Mouse (Mus musculus) cerebellum, adult 2 months (tissue): ENCODE measurements around the gene Slc39a11. TPM values are rescaled to one million over a fixed set of nuclear protein-coding genes. Genes with fewer than 3 reads are reported as not detected.

Experiments
- DNase-seq, 2 experiments: peaks; one replicate each; pipeline ENCODE4 v3.0.0; 2021
- H3K27ac ChIP-seq: fragments of 200-500 bp; 2 replicates; pipeline ENCODE4 v1.5.1; 2012; ENCODE audit warnings: low read length, control low read depth, inconsistent platforms; ENCODE audit not compliant: insufficient read depth
- H3K27me3 ChIP-seq: fragments of 200-500 bp; 2 replicates; pipeline ENCODE4 v1.6.1; 2012; ENCODE audit warnings: inconsistent platforms, mild to moderate bottlenecking, low read length, moderate library complexity; ENCODE audit not compliant: control insufficient read depth, insufficient read depth
- H3K4me1 ChIP-seq: fragments of 200-500 bp; 2 replicates; pipeline ENCODE4 v1.6.1; 2011; ENCODE audit warnings: low read length; ENCODE audit not compliant: control insufficient read depth, insufficient read depth
- H3K4me3 ChIP-seq: fragments of 200-500 bp; replicated peaks from 2 replicates; pipeline ENCODE3; 2011; ENCODE audit warnings: mild to moderate bottlenecking, low read depth, low read length, control low read depth; ENCODE audit not compliant: insufficient read depth
- CTCF ChIP-seq: fragments of 200-500 bp; IDR thresholded peaks from 2 replicates; pipeline ENCODE4 v1.5.1; 2011; ENCODE audit warnings: low read depth, mild to moderate bottlenecking, control low read depth, low read length, moderate library complexity, borderline replicate concordance; ENCODE audit not compliant: insufficient read depth
- POLR2A ChIP-seq: fragments of 200-500 bp; IDR thresholded peaks from 2 replicates; pipeline ENCODE4 v1.6.1; 2011; ENCODE audit warnings: low read length, control low read depth, borderline replicate concordance; ENCODE audit not compliant: insufficient read depth
- WGBS: fragments of 180-500 bp; shearing (Covaris S2); methylation state at CpG from one replicate; pipeline ENCODE4 v1.1.7; 2018; 5-methylcytosine and 5-hydroxymethylcytosine counted together
- polyA plus RNA-seq: library from polyadenylated mRNA; depleted of rRNA; stranded (reverse); fragments of >200 nt; gene quantifications from 2 replicates; pipeline ENCODE4 v1.2.3, GENCODE M21; 2012

The Slc39a11 gene
- polyA plus RNA-seq, 1 experiment = 14.1 TPM

DNA sequence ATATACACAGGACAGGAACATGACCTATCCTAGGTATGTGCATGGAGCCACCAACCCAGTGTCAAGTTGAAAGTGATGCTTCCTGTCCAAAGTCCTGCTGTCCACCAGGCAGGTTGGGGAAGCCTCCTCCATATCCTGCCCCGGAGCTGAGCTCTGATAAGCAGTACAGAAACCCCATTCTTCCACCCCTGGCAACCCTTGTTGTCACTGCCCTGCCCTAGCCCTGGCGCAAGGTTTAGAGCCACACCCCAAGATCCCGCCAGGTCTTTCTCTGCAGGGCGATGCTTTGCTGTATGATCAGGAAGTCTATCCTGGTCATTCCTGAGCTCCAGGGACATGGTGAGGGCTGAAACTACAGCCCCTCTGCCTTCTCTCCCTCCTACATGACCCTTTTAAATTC lies 396.7 kb downstream of the Slc39a11 start:
- no peak overlapping the region for H3K27ac ChIP-seq
- H3K27me3 ChIP-seq = no peaks in the 10 kb centered on the region
- no peaks in the 10 kb centered on the region for H3K4me1 ChIP-seq
- WGBS = 96% methylated on average over 4 of the region's 4 CpGs
- no peak overlapping the region for H3K4me3 ChIP-seq
- no peak for DNase-seq
- TF ChIP-seq CTCF (no peak), POLR2A (no peak)

DNA sequence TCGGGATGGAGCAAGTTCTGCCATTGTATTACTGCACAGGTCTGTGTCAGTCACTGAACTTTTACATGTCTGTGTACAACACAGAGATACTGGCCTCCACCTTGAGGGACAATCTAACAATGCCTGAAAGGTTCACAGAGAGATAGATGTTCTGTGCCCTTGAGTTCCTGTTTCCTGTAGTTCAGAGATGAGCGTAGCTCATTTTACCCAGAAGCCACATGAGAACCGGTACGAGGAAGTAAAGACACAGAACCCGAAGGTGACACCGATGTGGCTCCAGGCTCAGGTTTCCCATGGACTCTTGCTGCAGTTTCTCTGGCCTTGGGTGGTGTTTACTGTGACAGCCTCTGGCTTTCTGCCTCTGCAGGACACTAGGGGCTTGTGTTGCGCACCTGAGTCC lies 398.7 kb downstream of the Slc39a11 start:
- Histone ChIP-seq H3K4me1 (no peaks in the 10 kb centered on the region), H3K27ac (no peak overlapping the region), H3K27me3 (no peaks in the 10 kb centered on the region), H3K4me3 (no peak overlapping the region)
- TF ChIP-seq CTCF = no peak
- TF ChIP-seq POLR2A = no peak
- DNase-seq = no peak
- WGBS = 97% methylated on average over 7 of the region's 7 CpGs

DNA sequence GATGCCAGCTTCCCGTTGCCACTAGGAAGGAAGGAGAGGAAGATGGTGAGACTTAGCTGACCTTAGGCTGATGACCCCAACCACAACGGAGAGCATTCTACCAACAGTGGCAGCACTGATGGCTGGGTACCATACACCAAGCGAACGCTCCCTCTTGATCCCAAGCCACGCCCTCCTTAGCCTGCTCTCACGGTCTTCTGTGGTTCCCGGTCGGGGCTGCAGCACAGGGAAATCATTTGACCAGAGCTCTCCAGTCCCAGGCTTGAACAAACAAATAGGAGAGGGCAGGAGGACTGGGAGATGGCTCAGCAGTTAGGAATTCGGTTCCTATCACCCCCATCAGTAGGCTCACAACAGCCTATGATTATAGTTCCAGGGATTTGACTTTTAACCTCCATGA lies 403.4 kb downstream of the Slc39a11 start:
- H3K4me3 ChIP-seq = no peak overlapping the region
- H3K4me1 ChIP-seq = no peaks in the 10 kb centered on the region
- H3K27me3 ChIP-seq = no peaks in the 10 kb centered on the region
- 92% methylated on average over 9 of the region's 9 CpGs for WGBS
- no peak for TF ChIP-seq CTCF
- TF ChIP-seq POLR2A = no peak
- H3K27ac ChIP-seq = no peak overlapping the region
- DNase-seq = no peak

DNA sequence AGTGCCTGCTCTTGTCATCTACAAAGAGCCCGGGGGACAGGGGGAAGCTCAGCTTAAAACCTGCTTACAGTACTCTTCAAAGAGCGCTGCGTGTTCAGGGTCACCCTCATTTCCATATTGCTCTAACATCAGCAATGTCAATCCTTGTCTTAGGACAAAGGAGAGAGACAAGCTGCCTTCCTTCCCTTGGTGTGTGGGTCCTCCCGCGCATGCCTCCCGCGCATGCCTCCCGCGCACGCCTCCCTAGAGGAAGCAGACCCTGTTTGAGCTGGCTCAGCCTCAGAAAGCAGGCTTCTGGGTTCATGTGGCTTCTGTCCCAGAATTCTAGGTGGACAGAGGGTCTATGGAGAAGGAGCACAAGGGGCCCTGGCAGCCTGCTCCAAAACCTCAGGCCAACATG lies 404.2 kb downstream of the Slc39a11 start:
- Histone ChIP-seq H3K27me3 (no peaks in the 10 kb centered on the region), H3K4me1 (no peaks in the 10 kb centered on the region), H3K27ac (no peak overlapping the region), H3K4me3 (no peak overlapping the region)
- DNase-seq = no peak
- 58% methylated on average over 10 of the region's 10 CpGs for WGBS
- TF ChIP-seq CTCF (no peak), POLR2A (no peak)

DNA sequence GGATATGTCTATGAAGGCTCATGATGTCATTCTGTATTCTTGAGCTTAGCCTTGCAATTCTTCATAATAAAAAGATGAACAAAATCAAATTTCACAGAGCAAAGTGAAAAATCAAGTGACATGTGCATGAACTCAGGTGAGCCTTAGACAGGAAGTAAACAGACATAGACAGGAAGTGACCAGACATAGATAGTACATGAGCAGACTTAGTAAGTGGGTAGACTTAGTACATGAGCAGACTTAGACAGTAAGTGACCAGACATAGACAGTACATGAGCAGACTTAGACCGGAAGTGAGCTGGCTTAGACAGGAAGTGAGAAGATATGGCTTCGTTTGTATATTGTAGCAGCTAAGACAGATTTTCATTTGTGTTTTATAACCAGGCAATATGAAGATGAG lies 415.4 kb downstream of the Slc39a11 start:
- DNase-seq = no peak

DNA sequence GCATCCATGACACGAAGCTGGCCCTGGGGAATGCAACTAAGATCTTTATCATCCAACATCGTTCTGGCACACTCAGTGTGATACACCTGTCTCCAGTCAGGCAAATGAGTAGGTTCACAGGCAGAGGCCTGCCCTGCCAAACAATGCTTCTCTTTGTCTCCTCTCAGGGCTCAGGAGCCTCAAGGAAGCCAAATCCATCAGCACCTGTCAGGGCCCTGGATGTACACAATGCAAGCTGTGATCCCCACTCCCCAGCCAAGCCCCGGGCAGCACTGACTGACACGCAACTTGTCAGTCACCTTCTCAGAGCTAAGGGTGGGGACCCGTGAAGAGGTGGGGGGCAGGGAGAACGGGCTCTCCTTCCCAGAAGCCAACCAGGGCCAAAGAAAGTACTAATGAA lies 417.8 kb downstream of the Slc39a11 start:
- Histone ChIP-seq H3K27me3 (no peaks in the 10 kb centered on the region), H3K4me1 (no peaks in the 10 kb centered on the region), H3K4me3 (no peak overlapping the region), H3K27ac (no peak overlapping the region)
- no peak for DNase-seq
- TF ChIP-seq CTCF (no peak), POLR2A (no peak)
- 34% methylated on average over 6 of the region's 6 CpGs for WGBS

More for the DNA sequence above, 415.4 kb downstream of the Slc39a11 start:
- WGBS = 84% methylated on average over 2 of the region's 2 CpGs
- Histone ChIP-seq H3K27me3 (no peaks in the 10 kb centered on the region), H3K4me1 (no peaks in the 10 kb centered on the region), H3K27ac (no peak overlapping the region), H3K4me3 (no peak overlapping the region)
- TF ChIP-seq CTCF (no peak), POLR2A (no peak)

DNA sequence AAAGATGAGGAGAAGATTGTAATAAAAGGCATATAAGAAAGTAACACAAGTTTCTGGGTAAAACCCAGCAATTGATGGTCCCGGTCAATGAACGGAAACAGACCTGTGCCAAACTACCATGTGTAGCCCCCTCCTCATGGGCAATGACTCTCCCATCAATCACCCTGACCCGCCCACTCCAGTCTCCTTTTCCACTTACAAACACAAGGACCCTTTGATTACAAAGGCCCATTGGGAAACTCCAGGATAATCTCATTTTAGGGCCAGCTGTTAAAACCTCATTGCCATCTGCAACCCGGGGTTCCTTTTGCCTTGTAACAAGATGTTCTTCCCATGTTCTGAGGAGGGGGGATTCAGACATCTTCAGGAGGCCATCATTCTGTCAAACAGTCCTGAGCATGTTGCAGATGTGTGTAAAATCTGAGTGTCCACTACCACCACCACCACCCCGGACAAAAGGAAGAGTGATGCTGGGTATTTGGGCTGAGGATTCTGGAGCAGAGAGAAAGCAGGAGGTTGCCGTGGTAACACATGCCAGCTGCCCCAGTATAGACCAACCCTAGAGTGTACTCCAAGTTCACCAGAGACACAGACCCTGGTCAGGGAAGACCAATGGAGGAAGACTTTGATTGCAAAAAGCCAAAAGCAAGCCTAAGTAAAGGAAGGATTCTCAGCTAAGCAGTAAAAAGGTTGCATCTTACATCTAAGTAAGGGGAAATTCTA lies 419.3 kb downstream of the Slc39a11 start:
- TF ChIP-seq CTCF = no peak
- no peak for TF ChIP-seq POLR2A
- Histone ChIP-seq H3K4me1 (no peaks in the 10 kb centered on the region), H3K27ac (no peak overlapping the region), H3K27me3 (no peaks in the 10 kb centered on the region), H3K4me3 (no peak overlapping the region)
- DNase-seq = no peak
- WGBS = 62% methylated on average over 6 of the region's 6 CpGs

DNA sequence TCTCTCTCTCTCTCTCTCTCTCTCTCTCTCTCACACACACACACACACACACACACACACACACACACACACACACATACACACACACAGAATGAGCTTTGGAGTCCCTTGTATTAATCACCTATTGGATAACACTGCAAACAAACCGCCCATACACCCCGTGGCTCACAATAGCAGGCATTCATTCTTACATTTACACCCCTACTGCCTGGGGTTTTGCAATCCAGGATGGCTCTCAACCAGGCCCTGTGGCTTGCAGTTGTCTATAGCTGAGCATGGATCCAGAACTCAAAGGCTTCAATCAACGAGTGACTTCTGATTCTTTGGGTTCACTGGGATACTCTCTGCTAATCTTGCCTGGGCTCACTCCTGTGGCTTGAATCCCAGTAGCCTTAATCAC lies 424.1 kb downstream of the Slc39a11 start:
- H3K27ac ChIP-seq = no peak overlapping the region
- H3K4me1 ChIP-seq = no peaks in the 10 kb centered on the region
- no peak overlapping the region for H3K4me3 ChIP-seq
- no peaks in the 10 kb centered on the region for H3K27me3 ChIP-seq
- WGBS = 78% methylated on average over 3 of the region's 3 CpGs
- TF ChIP-seq CTCF (no peak), POLR2A (no peak)
- no peak for DNase-seq
